Mouse (Mus musculus) heart, postnatal 25 days (tissue): Measurements from ENCODE around the gene Uox. TPM values are rescaled to one million over a fixed set of nuclear protein-coding genes. Genes with fewer than 3 reads are reported as not detected.

Experiments used
- DNase-seq: peaks from one replicate; pipeline ENCODE4 v3.0.0; 2022; ENCODE audit warnings: low spot score
- intact Hi-C: fragments of 180-260 bp; cut with DNase I; formaldehyde crosslinking; loops from one replicate; pipeline ENCODE4 v1.15.1; 2025
- total RNA-seq, 2 experiments: library from RNA; stranded (reverse); gene quantifications; 2 replicates each; pipeline ENCODE4 v1.2.3; 2021

The Uox gene
- total RNA-seq, 2 experiments from 2014 or later, result not detected

DNA sequence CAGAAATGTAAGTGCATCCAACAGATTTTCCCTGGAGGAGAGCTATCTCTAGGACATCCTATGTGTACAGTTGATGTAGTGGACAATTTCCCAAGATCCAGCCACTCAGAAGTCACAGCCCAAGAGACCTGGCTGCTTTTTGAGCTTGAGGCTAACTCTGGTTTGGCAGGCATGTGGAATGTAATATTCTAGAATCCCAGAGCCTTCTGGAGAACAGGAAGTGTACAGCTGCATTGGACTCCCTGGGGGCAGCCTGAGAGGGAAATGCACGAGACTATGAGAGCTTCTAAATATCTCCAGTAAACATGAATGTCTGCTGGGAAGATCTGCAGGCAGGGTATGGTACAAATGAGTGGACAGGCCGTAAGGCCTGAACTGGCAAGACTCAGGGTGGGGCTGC is 100.9 kb downstream of the Uox start:
- no peak for DNase-seq
- intact Hi-C loops, result no loop called here

DNA sequence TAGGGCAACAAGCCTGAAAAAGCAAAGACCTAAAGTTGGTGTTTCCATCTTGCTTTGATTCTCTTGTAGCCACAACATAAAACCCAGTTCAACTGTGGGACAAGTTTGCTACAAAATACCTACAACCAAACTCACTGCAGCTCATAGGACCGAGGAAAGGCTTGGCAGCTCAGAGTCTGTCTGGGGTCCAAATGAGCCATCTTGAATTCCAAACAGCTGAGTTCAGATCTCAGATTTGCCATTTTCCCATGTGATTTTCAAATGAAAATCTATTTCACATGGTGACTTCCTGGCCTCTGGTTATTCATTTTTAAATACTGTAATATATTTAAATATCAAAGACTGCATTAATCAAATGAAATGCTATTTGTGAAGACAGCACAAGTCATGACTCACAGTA is 104.9 kb downstream of the Uox start:
- no peak for DNase-seq
- intact Hi-C loops, result no loop called here

DNA sequence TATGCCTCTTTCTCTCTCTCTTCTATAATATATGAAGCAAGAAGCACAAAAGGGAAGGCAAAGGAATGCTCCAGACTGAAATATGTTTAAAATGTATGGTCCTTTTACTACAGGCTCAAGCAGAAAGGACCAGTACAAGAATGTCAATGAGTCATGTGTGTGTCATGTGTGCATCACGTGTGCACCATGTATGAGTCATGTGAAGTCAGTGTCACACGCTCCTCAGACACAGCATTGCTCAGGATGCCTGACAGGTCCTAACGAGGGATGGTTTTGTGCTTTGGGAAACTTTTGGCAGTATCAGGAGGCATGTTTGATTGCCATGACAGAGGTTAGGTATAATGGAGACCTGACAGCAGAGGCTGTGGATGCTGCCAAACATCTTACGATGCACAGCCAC is 106.0 kb downstream of the Uox start:
- no peak for DNase-seq
- intact Hi-C loops, result no loop called here

DNA sequence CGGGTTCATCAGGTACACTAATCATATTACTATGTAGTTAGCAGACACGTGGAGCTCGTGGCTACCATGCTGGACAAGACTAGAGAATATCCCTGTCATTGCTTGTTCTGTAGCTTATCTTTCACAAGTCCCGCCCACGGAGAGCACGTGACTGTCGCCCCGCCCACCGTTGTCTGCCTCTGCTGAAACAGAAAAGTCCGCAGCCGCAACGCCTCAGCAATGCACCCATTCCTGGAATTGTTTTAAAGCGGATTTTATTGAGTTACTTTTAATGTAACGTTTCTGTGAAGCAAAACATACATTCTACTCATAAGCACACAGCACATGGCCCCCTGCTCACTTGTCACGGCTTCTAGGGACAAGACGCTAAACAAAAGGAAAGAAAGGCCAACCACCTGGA is 109.4 kb downstream of the Uox start:
- intact Hi-C loops, result no loop called here

DNA sequence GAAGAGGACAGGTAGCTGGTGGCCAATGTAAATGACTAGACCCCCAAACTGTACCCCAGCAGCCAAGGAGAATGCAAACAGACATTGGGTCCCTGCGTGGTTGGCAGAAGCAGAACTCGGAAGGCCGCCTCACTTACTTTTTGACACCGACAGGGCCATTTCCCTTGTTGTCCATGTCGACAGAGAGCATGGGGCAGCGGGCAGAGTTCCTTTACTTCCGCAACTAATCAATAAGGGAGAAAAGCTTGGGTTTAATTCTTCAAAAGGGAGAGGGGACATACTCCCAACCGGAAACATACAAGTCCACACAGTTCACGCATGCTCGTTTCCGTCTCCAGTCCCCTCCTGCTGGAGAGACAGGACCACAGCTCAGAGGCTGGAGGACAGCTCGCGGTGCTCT is 110.4 kb downstream of the Uox start:
- intact Hi-C loops, result no loop called here
- no peak for DNase-seq

More for the DNA sequence above, 109.4 kb downstream of the Uox start:
- DNase-seq, result no peak

DNA sequence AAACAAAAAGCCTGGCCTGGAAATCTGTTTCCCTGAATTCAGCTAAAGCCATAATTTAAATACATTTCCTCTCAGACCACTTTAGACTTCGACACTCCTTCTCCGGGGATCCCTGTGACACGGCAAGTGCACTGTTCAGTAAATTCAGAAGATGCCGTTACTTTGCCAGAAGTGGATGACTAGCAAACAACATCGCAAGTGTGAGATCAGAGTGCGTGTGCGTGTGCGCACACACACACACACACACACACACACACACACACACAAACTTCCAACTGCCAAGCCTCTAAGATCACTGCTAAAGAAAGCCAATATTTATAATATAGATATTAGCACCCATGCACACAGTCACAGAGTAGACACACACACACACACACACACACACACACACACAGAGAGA is 111.5 kb downstream of the Uox start:
- no peak for DNase-seq
- intact Hi-C loops, result no loop called here

Other genes with a start within 250 kb of the Uox start
- gene Ssx2ip, start 165.8 kb upstream of the Uox start, total RNA-seq, result 10 to 100 TPM; 12.4 to 12.5 TPM
- gene Ctbs, start 120.6 kb upstream of the Uox start, total RNA-seq, result 1 to 10 TPM; 4.2 to 4.4 TPM
- 1 to 10 TPM; 2.2 to 2.3 TPM for gene Spata1, start 70.7 kb upstream of the Uox start, total RNA-seq
- gene Gng5, start 70.6 kb upstream of the Uox start, total RNA-seq, result 100 to 1,000 TPM; 197 to 229 TPM
- 10 to 100 TPM; 13.6 to 15.5 TPM for gene Rpf1, start 49.0 kb upstream of the Uox start, total RNA-seq
- not detected for gene Dnase2b, start 45.2 kb downstream of the Uox start, total RNA-seq
- gene 4930503B20Rik, start 80.9 kb downstream of the Uox start, total RNA-seq, result not detected
- gene Samd13, start 115.2 kb downstream of the Uox start, total RNA-seq, result 1 to 10 TPM; 2.5 to 2.9 TPM
- gene Prkacb, start 242.6 kb downstream of the Uox start, total RNA-seq, result 10 to 100 TPM; 61.9 to 64.4 TPM